Mouse (Mus musculus) retina, adult 2 months (tissue): ENCODE data around the gene Rnf212b.

Experiments used
- DNase-seq: peaks from one replicate; pipeline ENCODE4 v3.0.0-alpha.2; 2012; ENCODE audit warnings: low read depth, low spot score

Rnf212b gene

GRCm38 (mm10) chr14:54874165-54874564 lies 60.2 kb downstream of the Rnf212b start:
- DNase-seq = no peak

- DNase-seq = no peak
Observed at GRCm38 (mm10) chr14:54875844-54876538, 62.0 kb downstream of the Rnf212b start.

GRCm38 (mm10) chr14:54876539-54877047 lies 62.7 kb downstream of the Rnf212b start:
- peak; percentile 82 for DNase-seq

DNA sequence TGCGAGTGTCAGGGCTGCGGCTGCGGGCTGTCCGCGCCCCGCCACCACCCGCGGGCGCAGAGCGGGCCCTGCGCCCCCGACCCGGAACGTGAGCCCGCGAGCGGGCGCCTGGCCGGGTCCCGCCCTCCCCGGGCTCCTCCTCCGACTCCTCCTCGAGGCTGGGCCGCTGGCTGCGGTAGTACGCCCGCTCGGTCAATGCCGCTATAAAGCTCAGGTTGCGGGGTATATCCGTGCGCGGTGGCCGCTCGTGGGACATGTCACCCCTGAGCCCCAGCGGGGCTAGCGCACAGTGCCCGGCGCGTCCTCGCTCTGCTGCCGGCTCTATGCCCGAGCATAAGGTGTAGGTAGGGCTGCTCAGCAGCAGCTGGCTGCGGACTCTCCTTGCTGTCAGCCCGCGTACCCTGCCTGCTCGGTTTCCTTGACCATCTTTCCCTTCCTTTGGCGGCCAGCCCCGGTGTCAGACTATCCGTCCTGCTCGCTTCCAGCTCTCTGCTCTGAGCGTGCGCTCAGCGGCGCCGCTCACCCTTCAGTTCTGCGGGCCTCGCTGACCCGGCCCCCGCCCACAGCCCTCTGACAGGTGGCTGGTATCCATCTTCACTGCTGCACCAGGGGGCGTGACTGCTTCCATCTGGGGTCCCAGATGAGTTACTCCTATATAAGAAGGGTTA lies 63.2 kb downstream of the Rnf212b start, which contains the start of gene Ppp1r3e:
Gene Ppp1r3e, minus strand, starts transcription at position 503 of the 668 bp plus-strand sequence.
- DNase-seq = no peak

DNA sequence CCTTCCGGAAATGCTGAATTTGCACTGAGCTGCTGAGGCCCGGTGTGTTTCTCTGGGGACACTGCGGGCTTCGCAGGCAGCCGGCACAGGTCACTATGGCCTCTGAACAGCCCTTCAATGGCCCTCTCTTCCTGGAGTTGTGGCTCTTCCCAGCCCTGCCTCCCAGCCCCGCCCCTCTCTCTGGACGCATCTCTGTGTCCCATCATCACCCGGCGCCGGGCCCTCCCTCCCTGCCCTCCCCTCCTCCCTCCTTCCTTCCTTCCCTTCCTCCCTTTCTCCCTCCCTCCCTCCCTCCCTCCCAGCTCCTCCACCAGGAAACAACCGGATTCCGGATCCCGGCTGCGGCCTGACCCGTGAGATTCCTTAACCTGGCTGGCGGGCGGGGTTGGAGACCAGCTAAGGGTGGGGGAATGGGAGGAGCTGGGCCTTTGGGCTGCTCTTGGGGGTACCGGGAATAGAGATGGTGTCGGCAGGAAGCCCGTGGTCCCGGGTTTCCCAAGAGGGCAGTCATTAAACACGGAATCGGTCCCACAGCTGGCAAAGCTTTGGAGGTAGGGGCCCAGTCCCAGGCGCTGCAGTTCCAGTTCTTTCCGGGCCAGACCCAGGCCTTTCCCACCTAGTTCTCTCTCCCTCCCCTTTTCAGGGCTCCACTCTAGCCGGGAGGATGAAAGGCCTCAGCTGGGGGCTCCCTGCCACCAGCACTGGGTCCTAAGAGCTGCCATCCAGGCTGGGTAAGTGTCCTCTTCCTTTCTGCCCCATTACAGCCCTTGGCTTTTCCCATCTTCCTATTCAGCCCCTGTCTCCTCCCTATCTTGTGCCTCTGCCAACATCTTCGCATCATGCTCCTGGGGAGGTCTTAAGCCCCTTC lies 69.4 kb downstream of the Rnf212b start, which contains the start of the genes Bcl2l2 and Gm20521:
Gene Bcl2l2, plus strand, starts transcription at position 224 of the 868 bp plus-strand sequence.
Gene Gm20521, plus strand, starts transcription at position 288 of the 868 bp plus-strand sequence.
- DNase-seq = peak; percentile 71

DNA sequence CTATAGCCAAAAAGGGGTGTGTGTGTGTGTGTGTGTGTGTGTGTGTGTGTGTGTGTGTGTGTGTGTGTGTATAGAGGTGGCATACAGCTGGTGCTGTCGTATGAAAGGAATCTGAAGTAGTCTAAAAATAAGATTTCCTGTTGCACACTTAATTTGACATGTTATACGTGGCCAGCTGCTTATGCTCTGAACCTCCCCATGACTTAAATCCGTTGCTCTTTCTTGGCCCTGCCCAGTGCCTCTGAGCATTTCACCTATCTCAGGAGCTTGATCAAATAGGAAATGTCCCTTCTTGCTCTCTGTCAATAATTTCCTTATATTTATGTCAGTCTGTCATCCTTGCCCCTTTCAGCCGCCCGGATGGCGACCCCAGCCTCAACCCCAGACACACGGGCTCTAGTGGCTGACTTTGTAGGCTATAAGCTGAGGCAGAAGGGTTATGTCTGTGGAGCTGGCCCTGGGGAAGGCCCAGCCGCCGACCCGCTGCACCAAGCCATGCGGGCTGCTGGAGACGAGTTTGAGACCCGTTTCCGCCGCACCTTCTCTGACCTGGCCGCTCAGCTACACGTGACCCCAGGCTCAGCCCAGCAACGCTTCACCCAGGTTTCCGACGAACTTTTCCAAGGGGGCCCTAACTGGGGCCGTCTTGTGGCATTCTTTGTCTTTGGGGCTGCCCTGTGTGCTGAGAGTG lies 70.2 kb downstream of the Rnf212b start:
- no peak for DNase-seq

GRCm38 (mm10) chr14:54885309-54885708 lies 71.4 kb downstream of the Rnf212b start:
- no peak for DNase-seq

- no peak for DNase-seq
Observed at GRCm38 (mm10) chr14:54892200-54892599, 78.3 kb downstream of the Rnf212b start, which contains the start of gene Pabpn1. Pabpn1 (plus strand) TSS chr14:54892500.

DNA sequence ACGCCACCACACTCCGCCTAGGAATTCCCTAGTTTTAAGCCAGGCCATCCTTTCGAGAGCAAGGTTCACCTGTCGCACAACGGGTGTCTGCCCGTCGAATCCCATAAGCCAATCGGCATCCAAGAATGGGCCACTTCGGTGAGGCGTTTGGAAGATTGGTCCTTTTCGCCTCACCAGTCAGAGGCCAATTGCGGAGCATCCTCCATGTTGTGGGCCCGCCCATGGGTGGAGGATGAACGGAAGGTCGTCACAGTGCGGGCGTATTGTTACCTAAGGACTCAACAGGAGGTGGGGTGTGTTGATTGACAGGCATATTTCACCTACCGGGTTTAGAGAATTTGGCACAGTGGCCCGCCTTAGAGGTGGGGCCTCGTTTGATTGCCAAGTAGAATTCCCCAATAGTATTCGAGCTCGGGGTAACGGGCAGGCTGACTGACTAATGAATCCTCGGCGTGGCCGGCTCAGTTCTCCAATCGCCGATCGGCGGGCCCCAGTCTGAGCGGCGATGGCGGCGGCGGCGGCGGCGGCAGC lies 79.8 kb downstream of the Rnf212b start:
- peak; percentile 98 for DNase-seq

DNA sequence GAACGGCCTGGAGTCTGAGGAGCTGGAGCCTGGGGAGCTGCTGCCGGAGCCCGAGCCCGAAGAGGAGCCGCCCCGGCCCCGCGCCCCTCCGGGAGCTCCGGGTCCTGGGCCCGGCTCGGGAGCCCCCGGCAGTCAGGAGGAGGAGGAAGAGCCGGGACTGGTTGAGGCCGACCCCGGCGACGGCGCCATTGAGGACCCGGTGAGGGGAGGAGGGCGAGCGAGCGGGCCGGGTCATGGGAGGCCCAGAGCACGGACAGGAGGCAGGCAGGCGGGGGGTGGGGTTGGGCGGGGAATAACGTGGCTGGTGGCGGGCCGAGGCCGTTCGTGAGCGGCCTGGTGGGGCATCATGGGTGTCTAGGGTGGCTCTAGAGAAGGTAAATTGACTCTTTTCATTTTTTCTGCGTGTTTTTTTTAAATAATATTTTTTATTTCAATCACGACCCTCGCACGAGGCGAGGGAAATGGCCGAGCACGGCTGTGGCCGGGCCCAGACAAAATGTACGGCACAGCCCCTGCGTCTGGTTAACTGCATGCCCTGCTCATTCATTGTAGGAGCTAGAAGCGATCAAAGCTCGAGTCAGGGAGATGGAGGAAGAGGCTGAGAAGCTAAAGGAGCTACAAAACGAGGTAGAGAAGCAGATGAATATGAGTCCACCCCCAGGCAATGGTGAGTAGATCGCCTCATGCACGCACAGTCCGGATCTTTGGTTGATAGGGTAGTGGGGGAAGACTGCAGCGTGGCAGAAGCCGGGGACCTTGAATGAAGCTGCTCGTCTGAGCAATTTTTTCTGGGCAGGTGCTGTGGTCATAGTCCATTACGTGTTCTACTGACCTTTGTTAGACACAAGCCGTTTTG lies 80.6 kb downstream of the Rnf212b start:
- DNase-seq = no peak

DNA sequence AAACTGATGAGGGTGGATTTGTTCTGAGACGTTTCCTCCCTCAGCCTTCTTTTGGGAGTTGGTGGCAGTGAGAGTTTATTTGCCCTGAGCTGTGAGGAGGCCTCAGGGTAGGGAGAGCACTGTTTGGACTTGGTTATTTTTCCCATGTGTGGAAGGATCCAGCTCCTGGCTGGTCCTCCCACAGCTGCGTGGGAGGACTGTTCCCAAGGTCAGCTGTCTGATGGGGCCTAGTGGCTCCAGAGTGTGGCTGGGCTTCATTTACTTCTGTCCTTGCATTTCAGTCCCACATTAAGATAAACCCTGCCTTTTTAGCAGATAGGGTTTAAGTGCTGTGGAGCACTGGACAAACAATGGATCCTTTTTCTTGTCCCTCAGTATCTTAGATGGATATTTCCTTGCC lies 83.5 kb downstream of the Rnf212b start:
- DNase-seq = no peak

DNA sequence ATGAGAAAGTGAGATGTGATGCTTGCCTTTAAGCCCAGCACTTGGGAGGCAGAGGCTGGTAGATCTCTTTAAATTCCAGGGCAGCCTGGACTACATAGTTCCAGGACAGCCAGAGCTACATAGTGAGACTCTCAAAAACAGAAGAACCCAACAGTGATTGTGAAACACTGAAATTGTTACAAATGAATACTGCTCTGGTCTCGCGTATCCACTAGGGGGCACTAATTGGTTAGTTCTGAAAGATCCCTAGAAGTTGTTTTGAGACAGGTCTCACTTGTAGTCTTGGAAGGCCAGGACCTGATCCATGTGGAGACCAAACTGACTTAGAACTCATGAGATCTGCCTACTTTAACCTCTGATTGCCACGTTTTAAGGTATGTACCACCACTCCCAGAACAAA lies 86.4 kb downstream of the Rnf212b start:
- DNase-seq = peak; percentile 53

- no peak for DNase-seq
Observed at GRCm38 (mm10) chr14:54903641-54904040, 89.7 kb downstream of the Rnf212b start.
